Mouse (Mus musculus) G1E-ER4 (cell line): ENCODE data around the gene Edf1. TPM values are rescaled to one million over a fixed set of nuclear protein-coding genes. Genes with fewer than 3 reads are reported as not detected.

Experiments used
- GATA1 ChIP-seq: IDR thresholded peaks from one replicate; pipeline ENCODE4 v1.8.0; 2012; ENCODE audit warnings: low read length, inconsistent platforms
- polyA plus RNA-seq: library from polyadenylated mRNA; stranded (reverse); fragments of >175 nt; gene quantifications from 2 replicates; pipeline ENCODE4 v1.2.3, GENCODE M21; 2012

The Edf1 gene
- polyA plus RNA-seq, 1 experiment: 940 TPM

- no peak for TF ChIP-seq GATA1
These were observed 315 bp downstream of the Edf1 start for GRCm38 (mm10) chr2:25557964-25558360.

- TF ChIP-seq GATA1: no peak
These were observed 1.1 kb downstream of the Edf1 start for GRCm38 (mm10) chr2:25558774-25559173.

DNA sequence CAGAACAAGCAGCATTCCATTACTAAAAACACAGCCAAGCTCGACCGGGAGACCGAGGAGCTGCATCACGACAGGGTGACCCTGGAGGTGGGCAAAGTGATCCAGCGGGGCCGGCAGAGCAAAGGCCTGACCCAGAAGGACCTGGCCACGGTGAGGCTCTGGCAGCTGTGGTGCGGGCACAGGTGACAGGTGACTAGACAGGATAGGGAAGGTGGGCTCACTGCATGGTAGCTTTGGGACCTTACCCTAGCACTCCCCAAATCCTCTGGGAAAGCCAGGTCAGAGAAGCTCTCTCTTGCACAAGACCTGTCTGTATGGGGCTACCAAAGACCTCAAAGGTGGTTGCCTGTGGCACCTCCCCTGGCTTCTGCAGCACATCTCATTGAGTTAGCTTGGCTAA lies 2.9 kb downstream of the Edf1 start:
- TF ChIP-seq GATA1: no peak

- TF ChIP-seq GATA1: no peak
These were observed 4.3 kb downstream of the Edf1 start for GRCm38 (mm10) chr2:25561946-25562345.

GRCm38 (mm10) chr2:25565741-25566140 lies 8.1 kb downstream of the Edf1 start:
- TF ChIP-seq GATA1: no peak

DNA sequence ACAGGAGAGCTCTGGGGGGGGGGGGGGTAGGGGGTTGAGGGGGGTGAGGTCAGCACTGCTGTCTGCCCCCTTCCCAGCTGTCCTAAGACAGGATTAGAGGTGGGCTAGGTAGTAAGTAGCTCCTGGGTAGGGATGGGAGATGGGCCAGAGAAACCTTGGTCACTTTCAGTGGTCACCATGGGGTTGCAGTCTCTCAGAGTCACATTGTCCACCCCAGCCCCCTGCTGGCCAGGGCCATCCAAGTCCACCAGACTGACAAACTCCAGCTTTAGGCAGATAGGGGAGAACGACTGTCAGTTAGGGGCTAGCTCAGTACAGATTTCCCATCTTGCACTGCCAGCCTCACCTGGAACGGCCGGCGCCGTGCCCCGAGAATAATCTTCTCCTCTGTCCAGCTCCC lies 8.9 kb downstream of the Edf1 start:
- TF ChIP-seq GATA1: no peak

GRCm38 (mm10) chr2:25568473-25569019 lies 10.9 kb downstream of the Edf1 start:
- TF ChIP-seq GATA1: no peak

GRCm38 (mm10) chr2:25569323-25569722 lies 11.7 kb downstream of the Edf1 start:
- TF ChIP-seq GATA1: no peak

- no peak for TF ChIP-seq GATA1
These were observed 13.6 kb downstream of the Edf1 start for GRCm38 (mm10) chr2:25571221-25571620.

DNA sequence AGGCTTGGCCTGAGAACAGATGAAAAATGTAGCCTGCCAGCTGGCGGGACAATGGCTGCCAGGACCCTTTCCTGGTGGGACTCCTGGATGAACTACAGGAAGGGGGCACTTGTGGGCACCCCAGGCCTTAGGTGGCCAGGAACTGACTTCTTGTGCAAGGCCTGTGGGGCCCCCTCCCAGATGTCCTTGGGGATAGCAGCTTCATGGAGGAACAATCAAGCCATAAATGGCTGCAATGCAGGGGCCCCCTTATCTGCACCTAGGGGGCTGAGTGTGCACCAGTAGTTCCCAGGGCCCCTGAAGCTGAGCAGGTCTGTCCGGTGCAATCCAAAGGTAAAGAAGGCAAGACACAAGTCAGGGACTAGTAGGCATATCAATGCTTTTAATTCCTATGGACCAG lies 15.4 kb downstream of the Edf1 start:
- TF ChIP-seq GATA1: no peak

GRCm38 (mm10) chr2:25574136-25574535 lies 16.5 kb downstream of the Edf1 start:
- no peak for TF ChIP-seq GATA1

DNA sequence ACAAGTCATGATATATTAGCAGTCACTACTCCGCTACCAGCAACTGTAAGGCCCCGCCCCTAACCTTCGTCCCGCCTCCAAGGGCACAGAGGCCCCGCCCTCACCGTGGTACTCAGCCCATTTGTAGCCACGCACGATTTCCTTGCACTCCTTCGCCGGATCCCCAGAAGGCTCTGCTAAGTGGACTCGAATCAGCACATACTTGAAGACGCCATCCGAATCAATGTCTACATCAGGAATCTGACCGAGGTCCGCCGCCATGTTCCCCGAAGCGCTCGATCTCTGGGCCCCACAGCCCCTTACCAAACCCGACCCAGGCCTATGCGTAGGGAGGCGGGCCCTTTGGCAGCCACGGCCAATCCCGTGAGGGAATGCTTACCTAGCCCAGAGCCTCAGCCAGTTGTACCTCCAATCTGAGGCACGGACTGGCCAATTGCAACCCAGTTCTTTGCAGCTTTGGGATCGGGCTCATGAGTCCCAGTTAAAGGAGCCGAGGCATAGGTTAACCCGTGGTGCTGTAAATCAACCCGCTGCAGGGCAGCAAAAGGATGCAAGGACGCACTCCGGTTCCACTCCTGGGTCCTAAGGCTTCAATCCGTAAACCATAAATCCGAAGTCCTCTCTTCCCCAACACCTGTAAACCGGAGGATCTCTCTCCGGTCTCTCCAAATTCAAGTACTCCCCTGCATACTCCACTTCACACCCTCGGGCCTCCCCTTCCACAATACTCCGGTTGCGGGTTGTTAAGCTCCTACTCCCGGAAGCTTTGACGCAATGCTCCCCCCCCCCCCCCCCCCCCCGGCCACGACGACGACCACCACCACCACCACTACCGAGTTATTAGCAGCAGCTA lies 17.2 kb downstream of the Edf1 start, which contains the start of the genes Mamdc4 and Phpt1:
Gene Mamdc4, minus strand, starts transcription at position 267 of the 853 bp plus-strand sequence.
Gene Phpt1, minus strand, starts transcription at position 646 of the 853 bp plus-strand sequence.
- no peak for TF ChIP-seq GATA1

DNA sequence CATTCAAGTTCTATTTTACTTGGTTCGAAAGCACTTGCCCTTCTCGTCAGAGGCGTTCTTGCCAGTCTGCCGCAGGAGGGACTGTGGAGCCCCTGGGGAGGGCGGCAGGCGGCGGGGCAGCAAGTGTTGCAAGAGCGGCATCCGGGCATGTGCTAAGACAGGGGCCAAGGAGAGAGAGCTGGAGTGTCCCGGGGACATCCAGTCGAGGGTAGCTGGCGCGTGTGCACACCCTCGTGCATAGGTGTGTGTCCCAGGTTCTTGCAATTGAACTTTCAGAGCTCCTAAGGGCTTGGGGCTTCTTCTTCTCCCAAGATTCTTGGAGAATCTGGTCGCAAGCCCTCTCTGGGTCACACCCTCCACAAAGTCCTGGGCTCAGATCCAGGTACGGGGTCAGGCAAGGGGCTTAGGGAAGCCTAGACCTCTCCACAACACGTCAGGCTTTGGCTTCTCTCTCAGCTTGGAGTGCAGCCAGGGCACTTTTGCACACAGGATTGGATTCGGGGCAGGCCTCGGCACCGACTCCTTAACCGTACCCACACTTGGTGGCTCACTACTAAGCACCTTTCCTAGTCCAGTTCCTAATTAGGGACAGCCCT lies 17.9 kb downstream of the Edf1 start:
- no peak for TF ChIP-seq GATA1

GRCm38 (mm10) chr2:25576028-25576850 lies 18.6 kb downstream of the Edf1 start:
- TF ChIP-seq GATA1: no peak
